Mouse (Mus musculus) intestine, postnatal 0 days (tissue): Measurements from ENCODE around the gene Dusp16. TPM values are rescaled to one million over a fixed set of nuclear protein-coding genes. Genes with fewer than 3 reads are reported as not detected.
A peak's percentile ranks its signal among the peaks of the same experiment; 100 is the strongest.

Experiments
- ATAC-seq: fragments of 200-750 bp; cut with Nextera tagmentation; 2 replicates; pipeline ENCODE4 v1.8.0; 2017; ENCODE audit warnings: mild to moderate bottlenecking, moderate TSS enrichment, moderate library complexity
- H3K27ac ChIP-seq: fragments of 300-500 bp; sonication (generic); 2 replicates; pipeline ENCODE4 v1.5.1; 2014; ENCODE audit warnings: mild to moderate bottlenecking, low read depth, low read length, moderate library complexity
- H3K27me3 ChIP-seq: fragments of 300-500 bp; sonication (generic); replicated peaks from 2 replicates; pipeline ENCODE4 v1.6.1; 2014; ENCODE audit warnings: low read length, mixed read lengths; ENCODE audit not compliant: control insufficient read depth, insufficient read depth
- H3K36me3 ChIP-seq: fragments of 300-500 bp; sonication (generic); 2 replicates; pipeline ENCODE4 v1.6.1; 2014; ENCODE audit warnings: mild to moderate bottlenecking, moderate library complexity; ENCODE audit not compliant: control insufficient read depth, insufficient read depth
- H3K4me1 ChIP-seq: fragments of 300-500 bp; sonication (generic); replicated peaks from 2 replicates; pipeline ENCODE4 v1.6.1; 2014; ENCODE audit warnings: antibody characterized with exemption, low read length, mixed read lengths; ENCODE audit not compliant: control insufficient read depth, insufficient read depth
- H3K4me2 ChIP-seq: fragments of 300-500 bp; sonication (generic); replicated peaks from 2 replicates; pipeline ENCODE4 v1.6.1; 2014; ENCODE audit warnings: low read depth, mild to moderate bottlenecking, moderate library complexity
- H3K4me3 ChIP-seq: fragments of 300-500 bp; sonication (generic); 2 replicates; pipeline ENCODE4 v1.5.1; 2014; ENCODE audit warnings: low read depth, low read length
- H3K9ac ChIP-seq: fragments of 300-500 bp; sonication (generic); 2 replicates; pipeline ENCODE4 v1.6.1; 2014; ENCODE audit warnings: mild to moderate bottlenecking, low read depth, low read length
- H3K9me3 ChIP-seq: fragments of 300-500 bp; sonication (generic); 2 replicates; pipeline ENCODE4 v1.6.1; 2016; ENCODE audit warnings: mixed run types; ENCODE audit not compliant: control insufficient read depth
- CTCF ChIP-seq: sonication (generic); IDR thresholded peaks from 2 replicates; pipeline ENCODE4 v1.5.1; 2016; ENCODE audit warnings: low read depth, mild to moderate bottlenecking, control low read depth, antibody characterized with exemption, moderate library complexity
- WGBS: fragments of 180-500 bp; shearing (Covaris S2); extraction: QIAGEN DNeasy Blood & Tissue Kit; methylation state at CpG from one replicate; pipeline ENCODE4 v1.1.7; 2014; 5-methylcytosine and 5-hydroxymethylcytosine counted together
- polyA plus RNA-seq: library from polyadenylated mRNA; unstranded; fragments of >200 nt; fragmentation: Nextera tagmentation; extraction: Ambion mirVana; gene quantifications from 2 replicates; pipeline ENCODE4 v1.2.1, GENCODE M21; 2015

The Dusp16 gene
- polyA plus RNA-seq, 1 experiment from 2014 or later, result 6.7 TPM

- WGBS, result 72% methylated on average over 7 of the region's 7 CpGs
These were observed 10.9 kb downstream of the Dusp16 start for GRCm38 (mm10) chr6:134781494-134781913.

GRCm38 (mm10) chr6:134780024-134780423 is 12.4 kb downstream of the Dusp16 start:
- Histone ChIP-seq H3K27me3 (no peaks in the 10 kb centered on the region), H3K9me3 (no peaks in the 10 kb centered on the region), H3K4me2 (no peak overlapping the region), H3K9ac (no peak overlapping the region), H3K4me3 (no peak overlapping the region), H3K4me1 (no peaks in the 10 kb centered on the region), H3K36me3 (no peaks in the 10 kb centered on the region), H3K27ac (no peak overlapping the region)
- ATAC-seq, result no peak
- TF ChIP-seq CTCF, result peak; percentile 51
- 75% methylated on average over 2 of the region's 2 CpGs for WGBS

More at GRCm38 (mm10) chr6:134781494-134781913, 10.9 kb downstream of the Dusp16 start:
- Histone ChIP-seq H3K36me3 (no peaks in the 10 kb centered on the region), H3K4me3 (no peak overlapping the region), H3K4me2 (no peak overlapping the region), H3K4me1 (no peaks in the 10 kb centered on the region), H3K9ac (no peak overlapping the region), H3K27ac (no peak overlapping the region), H3K9me3 (no peaks in the 10 kb centered on the region), H3K27me3 (no peaks in the 10 kb centered on the region)
- no peak for ATAC-seq
- no peak for TF ChIP-seq CTCF

- Histone ChIP-seq H3K9me3 (no peaks in the 10 kb centered on the region), H3K9ac (no peak overlapping the region), H3K4me1 (no peaks in the 10 kb centered on the region; the same call in 1 of the 2 replicates), H3K4me2 (no peak overlapping the region), H3K4me3 (no peak overlapping the region), H3K27ac (no peak overlapping the region), H3K27me3 (no peaks in the 10 kb centered on the region), H3K36me3 (no peaks in the 10 kb centered on the region)
- peak; percentile 77 for ATAC-seq
- TF ChIP-seq CTCF, result no peak
- WGBS, result 12% methylated on average over 3 of the region's 3 CpGs
These were observed 18.5 kb downstream of the Dusp16 start for GRCm38 (mm10) chr6:134773961-134774360.

- 89% methylated on average over 1 of the region's 1 CpGs for WGBS
- no peak for ATAC-seq
- no peaks in the 10 kb centered on the region for H3K9me3 ChIP-seq
These were observed 19.0 kb downstream of the Dusp16 start for GRCm38 (mm10) chr6:134773292-134773893.

GRCm38 (mm10) chr6:134770339-134770738 is 22.1 kb downstream of the Dusp16 start:
- no peak for TF ChIP-seq CTCF
- Histone ChIP-seq H3K9me3 (no peaks in the 10 kb centered on the region), H3K4me1 (no peaks in the 10 kb centered on the region; the same call in 1 of the 2 replicates), H3K4me2 (no peak overlapping the region), H3K27ac (no peak overlapping the region), H3K36me3 (no peaks in the 10 kb centered on the region), H3K9ac (no peak overlapping the region), H3K4me3 (no peak overlapping the region), H3K27me3 (no peaks in the 10 kb centered on the region)
- no peak for ATAC-seq

More at GRCm38 (mm10) chr6:134773292-134773893, 19.0 kb downstream of the Dusp16 start:
- no peaks in the 10 kb centered on the region; the same call in 1 of the 2 replicates for H3K4me1 ChIP-seq
- no peaks in the 10 kb centered on the region for H3K27me3 ChIP-seq
- TF ChIP-seq CTCF, result peak; percentile 47
- no peaks in the 10 kb centered on the region for H3K36me3 ChIP-seq
- no peak overlapping the region for H3K4me2 ChIP-seq
- H3K27ac ChIP-seq, result no peak overlapping the region
- no peak overlapping the region for H3K4me3 ChIP-seq
- H3K9ac ChIP-seq, result no peak overlapping the region

- H3K9ac ChIP-seq, result no peak overlapping the region
- no peak overlapping the region for H3K4me3 ChIP-seq
- no peak for ATAC-seq
- H3K27me3 ChIP-seq, result no peaks in the 10 kb centered on the region
- H3K4me1 ChIP-seq, result no peaks in the 10 kb centered on the region
- H3K4me2 ChIP-seq, result no peak overlapping the region
- no peak overlapping the region for H3K27ac ChIP-seq
- no peak for TF ChIP-seq CTCF
- 94% methylated on average over 5 of the region's 5 CpGs for WGBS
- no peaks in the 10 kb centered on the region for H3K9me3 ChIP-seq
- no peaks in the 10 kb centered on the region for H3K36me3 ChIP-seq
These were observed 27.9 kb downstream of the Dusp16 start for GRCm38 (mm10) chr6:134764441-134765061.
